Mouse (Mus musculus) lung, embryonic 14.5 days (tissue): ENCODE results near the gene Efna2. TPM values are rescaled to one million over a fixed set of nuclear protein-coding genes. Genes with fewer than 3 reads are reported as not detected.

Experiments
- ATAC-seq: fragments of 200-750 bp; cut with Nextera tagmentation; 2 replicates; pipeline ENCODE4 v1.8.0; 2017; ENCODE audit warnings: mild to moderate bottlenecking, moderate TSS enrichment, moderate library complexity; ENCODE audit not compliant: insufficient read depth
- DNase-seq: peaks from one replicate; pipeline ENCODE4 v3.0.0-alpha.2; 2015
- H3K27ac ChIP-seq: fragments of 300-500 bp; sonication (generic); 2 replicates; pipeline ENCODE4 v1.5.1; 2014; ENCODE audit warnings: low read depth, mild to moderate bottlenecking, moderate library complexity
- H3K27me3 ChIP-seq: fragments of 300-500 bp; sonication (generic); 2 replicates; pipeline ENCODE4 v1.6.1; 2014; ENCODE audit warnings: low read length, control low read depth; ENCODE audit not compliant: insufficient read depth
- H3K36me3 ChIP-seq: fragments of 300-500 bp; sonication (generic); 2 replicates; pipeline ENCODE4 v1.6.1; 2014; ENCODE audit warnings: control low read depth; ENCODE audit not compliant: insufficient read depth
- H3K4me1 ChIP-seq: fragments of 300-500 bp; sonication (generic); 2 replicates; pipeline ENCODE4 v1.6.1; 2014; ENCODE audit warnings: antibody characterized with exemption, control low read depth; ENCODE audit not compliant: insufficient read depth
- H3K4me2 ChIP-seq: fragments of 300-500 bp; sonication (generic); 2 replicates; pipeline ENCODE4 v1.6.1; 2014; ENCODE audit warnings: mild to moderate bottlenecking
- H3K4me3 ChIP-seq: fragments of 300-500 bp; sonication (generic); 2 replicates; pipeline ENCODE4 v1.5.1; 2014; ENCODE audit warnings: low read depth, low read length
- H3K9ac ChIP-seq: fragments of 300-500 bp; sonication (generic); 2 replicates; pipeline ENCODE4 v1.6.1; 2014
- H3K9me3 ChIP-seq: fragments of 300-500 bp; sonication (generic); 2 replicates; pipeline ENCODE4 v1.6.1; 2016; ENCODE audit warnings: low read depth, low read length, control low read depth
- CTCF ChIP-seq: IDR thresholded peaks from 2 replicates; pipeline ENCODE4 v1.5.1; 2016; ENCODE audit warnings: antibody characterized with exemption, low read depth
- WGBS: fragments of 180-500 bp; shearing (Covaris S2); extraction: QIAGEN DNeasy Blood & Tissue Kit; methylation state at CpG from one replicate; pipeline ENCODE4 v1.1.7; 2014; 5-methylcytosine and 5-hydroxymethylcytosine counted together
- polyA plus RNA-seq: library from polyadenylated mRNA; unstranded; fragments of >200 nt; fragmentation: Nextera tagmentation; extraction: Ambion mirVana; gene quantifications from 2 replicates; pipeline ENCODE4 v1.2.1, GENCODE M21; 2014

Gene Efna2
- polyA plus RNA-seq, 1 experiment from 2014 or later = 22.7 TPM

DNA sequence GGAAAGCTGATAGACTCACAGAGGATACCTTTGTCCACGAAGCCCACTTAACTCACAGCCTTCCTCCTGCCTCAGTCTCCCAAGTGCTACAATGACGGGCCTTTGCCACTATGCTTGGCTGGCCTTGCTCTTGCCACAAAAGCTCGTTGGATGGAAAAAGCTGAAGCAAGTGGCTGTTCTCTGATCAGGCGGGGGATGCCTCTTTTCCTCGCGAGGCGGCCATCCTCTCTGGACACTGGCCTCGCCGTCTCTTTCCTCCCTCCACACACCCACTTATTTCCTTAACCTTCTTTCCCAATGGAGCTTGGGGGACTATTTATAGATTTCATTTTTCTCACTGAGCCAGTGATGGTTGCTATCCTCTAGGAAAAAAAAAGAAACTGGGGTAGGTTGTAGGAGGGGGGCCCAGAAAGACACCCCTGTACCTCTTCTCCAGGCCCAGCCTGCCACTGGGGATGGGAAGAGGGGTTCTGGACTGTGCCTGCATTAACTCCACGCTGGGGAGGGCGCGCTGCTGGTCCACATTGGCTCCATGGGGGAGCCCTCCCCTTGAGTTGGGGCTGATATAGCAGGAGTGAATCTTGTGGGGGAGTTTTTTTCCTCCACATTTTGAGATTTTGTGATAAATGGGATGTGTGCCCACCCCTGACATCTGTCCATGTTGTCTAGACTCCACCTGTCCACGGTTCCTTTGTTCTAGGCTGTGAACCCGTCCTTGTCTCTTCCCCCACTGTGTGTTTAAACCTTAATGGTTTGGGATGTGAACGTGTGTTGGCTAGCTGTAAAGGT, 21.9 kb upstream of the Efna2 start:
- ATAC-seq (no peak), DNase-seq (no peak)
- peaks cover 45% of the 10 kb centered on the region for H3K4me1 ChIP-seq
- no peak for TF ChIP-seq CTCF
- peak overlapping the region; percentile 18; the same call in 1 of the 2 replicates for H3K4me2 ChIP-seq
- no peaks in the 10 kb centered on the region for H3K9me3 ChIP-seq
- peaks cover 61% of the 10 kb centered on the region for H3K36me3 ChIP-seq
- H3K4me3 ChIP-seq = peak overlapping the region; percentile 9; the same call in 1 of the 2 replicates
- 53% methylated on average over 15 of the region's 15 CpGs for WGBS
- peak overlapping the region; percentile 74; the same call in 1 of the 2 replicates for H3K27ac ChIP-seq
- no peaks in the 10 kb centered on the region for H3K27me3 ChIP-seq
- no peak overlapping the region for H3K9ac ChIP-seq

DNA sequence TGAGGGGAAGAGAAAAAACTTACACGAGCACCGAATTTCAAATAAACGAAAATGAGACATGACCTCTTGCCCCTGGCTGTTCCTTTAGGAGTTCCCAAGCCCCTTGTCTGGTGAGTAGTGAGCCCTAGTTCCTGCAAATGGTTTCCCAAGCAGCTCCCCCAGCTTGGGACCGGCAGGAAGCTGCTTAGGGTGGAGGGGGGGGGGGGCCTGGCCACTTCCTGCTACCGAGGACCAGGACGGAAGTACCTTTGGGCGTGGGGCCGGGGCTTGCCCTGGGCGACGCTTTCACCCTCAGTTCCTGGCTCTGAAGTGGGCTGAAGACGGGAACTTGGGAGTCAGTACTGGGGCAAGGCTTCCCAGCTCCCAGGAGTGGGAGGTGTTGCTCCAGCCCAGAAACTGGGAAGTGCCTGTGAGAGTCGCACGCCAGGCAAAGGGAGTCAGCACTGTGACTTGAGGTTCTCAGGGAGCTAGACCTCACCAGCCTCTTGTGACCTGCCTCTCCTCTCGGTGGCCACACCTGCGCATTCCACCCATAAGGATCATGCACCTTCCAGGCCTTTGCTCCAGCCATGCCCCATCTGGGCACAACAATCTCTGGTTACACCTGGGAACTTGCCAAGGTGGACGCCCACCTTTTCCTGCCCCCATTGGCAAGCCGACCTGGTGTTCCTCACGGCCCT, 20.8 kb upstream of the Efna2 start:
- DNase-seq (peak; percentile 77), ATAC-seq (peak; percentile 1; the same call in 1 of the 2 replicates)
- Histone ChIP-seq H3K4me2 (peak overlapping the region; percentile 82), H3K9me3 (no peaks in the 10 kb centered on the region), H3K9ac (no peak overlapping the region), H3K4me3 (peak overlapping the region; percentile 1; the same call in 1 of the 2 replicates), H3K27ac (peak overlapping the region; percentile 97), H3K4me1 (peaks cover 44% of the 10 kb centered on the region), H3K27me3 (no peaks in the 10 kb centered on the region), H3K36me3 (peaks cover 50% of the 10 kb centered on the region)
- 9% methylated on average over 18 of the region's 18 CpGs for WGBS
- TF ChIP-seq CTCF = no peak

DNA sequence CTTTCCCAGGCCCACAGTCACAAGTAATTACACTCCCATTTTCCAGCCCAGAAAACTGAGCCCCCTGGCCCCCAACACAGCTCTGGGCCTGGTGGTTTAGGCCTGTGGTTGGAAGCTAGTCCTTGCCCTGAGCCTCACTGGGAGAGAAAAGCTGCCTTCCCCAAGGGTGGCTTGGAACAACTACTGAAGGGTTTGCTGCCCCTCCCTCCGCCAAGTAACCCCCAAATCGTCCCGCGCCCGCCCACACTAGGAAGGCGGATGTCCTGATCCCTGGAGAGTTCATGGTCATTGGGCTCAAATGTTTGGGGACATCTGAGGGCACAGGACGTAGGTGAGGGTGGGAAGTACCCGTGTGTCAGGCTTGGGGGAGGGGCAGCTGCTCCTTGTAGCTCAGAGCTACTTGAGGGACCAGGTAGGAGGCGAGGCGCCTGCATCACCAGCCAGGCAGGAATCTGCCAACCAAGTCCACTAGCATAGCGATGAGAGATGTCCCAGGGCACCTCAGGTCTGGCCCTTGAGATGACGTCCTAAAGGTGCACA, 20.2 kb upstream of the Efna2 start:
- TF ChIP-seq CTCF = no peak
- Histone ChIP-seq H3K4me3 (peak overlapping the region; percentile 39), H3K36me3 (peaks cover 44% of the 10 kb centered on the region), H3K4me2 (peak overlapping the region; percentile 82), H3K4me1 (peaks cover 44% of the 10 kb centered on the region), H3K9me3 (no peaks in the 10 kb centered on the region), H3K9ac (peak overlapping the region; percentile 40), H3K27ac (peak overlapping the region; percentile 97), H3K27me3 (no peaks in the 10 kb centered on the region)
- DNase-seq (peak; percentile 61), ATAC-seq (peak; percentile 4)
- WGBS = 9% methylated on average over 12 of the region's 12 CpGs

DNA sequence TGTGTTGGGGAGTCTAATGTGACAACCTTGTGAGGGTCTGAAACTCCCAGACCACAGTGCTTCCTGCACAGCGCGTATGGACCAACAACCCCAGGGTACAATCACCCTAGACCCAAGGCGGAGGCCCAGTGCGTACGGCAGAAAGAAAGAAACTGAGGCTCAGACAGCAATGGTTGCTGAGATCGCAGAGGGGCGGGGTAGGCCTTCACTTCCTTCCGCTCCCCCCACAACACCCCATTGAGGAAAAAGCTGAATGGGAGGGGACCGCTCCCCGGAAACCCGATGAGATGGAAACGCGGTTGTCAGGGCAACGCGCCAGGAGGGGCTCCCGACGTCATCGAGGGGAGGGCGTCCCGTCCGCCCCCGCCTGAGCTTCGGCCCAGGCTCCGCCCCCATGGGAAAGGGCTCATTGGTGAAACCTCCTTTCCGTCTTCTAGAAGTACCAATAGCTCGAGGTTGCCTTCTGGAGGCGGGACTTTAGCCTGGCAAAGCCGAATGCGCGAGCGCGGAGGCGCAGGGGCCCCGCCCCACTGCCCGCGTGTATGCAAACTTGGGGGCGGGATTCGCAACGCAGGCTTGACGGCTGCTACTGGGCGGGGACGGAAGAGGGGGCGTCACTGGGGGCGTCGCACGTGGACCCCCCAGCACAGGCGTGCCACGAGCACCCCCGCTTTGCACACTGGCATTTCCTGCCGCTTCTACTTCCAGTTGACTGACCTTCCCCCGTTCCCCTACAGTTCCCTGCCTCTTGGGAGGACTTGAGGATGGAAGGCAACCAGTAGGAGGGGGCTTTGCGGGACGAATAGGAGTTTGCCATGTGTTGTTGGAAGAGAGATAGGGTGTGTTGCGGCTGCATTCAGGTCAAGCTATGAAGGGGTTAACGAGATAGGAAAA, 19.5 kb upstream of the Efna2 start:
- ATAC-seq = peak; percentile 77
- Histone ChIP-seq H3K4me2 (peak overlapping the region; percentile 82), H3K27ac (peak overlapping the region; percentile 97), H3K4me1 (peaks cover 49% of the 10 kb centered on the region), H3K36me3 (peaks cover 37% of the 10 kb centered on the region), H3K9ac (peak overlapping the region; percentile 51), H3K27me3 (no peaks in the 10 kb centered on the region), H3K4me3 (peak overlapping the region; percentile 39), H3K9me3 (no peaks in the 10 kb centered on the region)
- WGBS = under 1% methylated on average over 55 of the region's 55 CpGs
- no peak for TF ChIP-seq CTCF
- DNase-seq = peak; percentile 100

DNA sequence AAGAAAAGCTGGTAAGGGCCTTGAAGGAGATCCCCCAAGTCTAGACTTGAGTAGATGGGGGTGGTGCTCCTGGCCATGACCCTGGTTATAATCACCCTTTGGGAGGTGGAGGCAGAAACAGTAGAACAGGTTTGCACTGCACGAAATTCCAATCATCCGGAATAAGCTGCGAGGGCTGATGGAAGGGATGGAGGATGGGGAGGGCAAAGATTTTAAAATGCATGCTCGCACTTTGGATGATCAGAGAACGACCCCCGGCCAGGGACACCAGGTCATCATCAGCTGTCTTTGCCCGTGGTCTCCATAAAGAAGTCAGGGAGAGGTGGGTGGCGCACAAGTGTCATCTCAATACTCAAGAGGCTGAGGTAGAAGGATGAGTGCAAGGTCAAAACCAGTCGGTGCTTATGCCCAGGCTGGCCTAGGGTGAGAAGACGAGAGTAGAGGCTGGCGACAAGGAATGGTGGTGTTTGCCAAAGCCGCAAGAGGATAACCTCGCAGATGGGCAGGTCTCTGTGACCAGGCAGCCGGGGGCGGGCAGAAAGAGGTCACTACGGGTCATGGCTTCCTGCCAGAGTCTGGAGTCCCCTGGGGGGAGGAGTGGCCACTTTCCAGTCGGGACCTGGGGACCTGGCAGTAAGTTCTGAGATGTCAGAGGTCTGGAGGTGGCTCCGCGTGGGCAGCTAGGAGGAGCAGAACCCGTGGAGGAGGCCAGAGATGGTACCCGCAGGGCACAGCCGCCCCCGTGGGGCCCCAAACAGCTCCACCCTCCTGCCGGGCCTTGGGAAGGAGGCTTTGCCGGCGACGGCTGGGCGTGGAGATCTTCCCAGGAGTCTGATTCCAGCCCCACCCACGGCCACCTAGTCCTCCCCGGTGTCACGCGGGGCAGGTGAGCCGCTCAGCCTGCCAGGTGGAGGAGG, 18.6 kb upstream of the Efna2 start:
- DNase-seq (peak; percentile 82), ATAC-seq (no peak)
- H3K4me1 ChIP-seq = peaks cover 55% of the 10 kb centered on the region
- H3K4me2 ChIP-seq = peak overlapping the region; percentile 82
- 0 out of 2 replicates have a peak, but pooled peaks have one; percentile 5 for TF ChIP-seq CTCF
- H3K9me3 ChIP-seq = no peaks in the 10 kb centered on the region
- peak overlapping the region; percentile 97 for H3K27ac ChIP-seq
- no peaks in the 10 kb centered on the region for H3K27me3 ChIP-seq
- under 1% methylated on average over 33 of the region's 33 CpGs for WGBS
- H3K36me3 ChIP-seq = peaks cover 28% of the 10 kb centered on the region
- peak overlapping the region; percentile 39 for H3K4me3 ChIP-seq
- H3K9ac ChIP-seq = peak overlapping the region; percentile 51
